Mouse (Mus musculus): Measurements from ENCODE around the gene Nexn.

DNA sequence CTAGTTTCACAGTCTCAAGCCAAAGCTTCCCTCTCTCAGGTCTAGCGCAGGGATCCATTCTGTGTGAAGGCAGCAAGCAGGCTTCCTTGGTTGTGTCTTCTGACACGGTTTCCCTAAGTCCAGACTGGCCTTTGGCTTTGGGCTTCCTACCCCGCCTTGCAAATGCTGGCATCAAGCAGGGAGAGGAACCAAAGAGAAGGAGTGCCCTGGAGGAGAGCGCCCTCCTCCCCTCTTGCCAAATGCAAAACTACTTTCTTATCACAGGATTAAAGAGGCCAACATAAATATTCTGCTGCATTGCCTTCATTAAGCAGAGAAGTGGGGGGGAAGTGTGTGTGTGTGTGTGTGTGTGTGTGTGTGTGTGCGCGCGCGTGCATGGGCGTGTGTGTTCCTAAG, 43.1 kb upstream of the Nexn start:
- TF ChIP-seq ZC3H11A (IDR thresholded peaks at IDR 0.05; ENCODE audit: borderline replicate concordance, low read depth, low read length): no peak
- TF ChIP-seq MAFK (IDR thresholded peaks at IDR 0.05; ENCODE audit: insufficient read depth, low read depth, low read length): no peak
- no peak for TF ChIP-seq ZNF384 (IDR thresholded peaks at IDR 0.05; ENCODE audit: low read depth, low read length)
- TF ChIP-seq CHD2 (IDR thresholded peaks at IDR 0.05; ENCODE audit: low read depth, low read length): no peak

All from ES-E14 (cell line).